Mouse (Mus musculus) heart, postnatal 10 days (tissue): ENCODE data around the gene Timm13. TPM values are rescaled to one million over a fixed set of nuclear protein-coding genes. Genes with fewer than 3 reads are reported as not detected.
A peak's percentile ranks its signal among the peaks of the same experiment; 100 is the strongest.

ENCODE experiments used
- DNase-seq, 2 experiments: peaks; one replicate each; pipeline ENCODE4 v3.0.0; 2021
- intact Hi-C: fragments of 180-260 bp; cut with DNase I; formaldehyde crosslinking; loops from one replicate; pipeline ENCODE4 v1.15.1; 2025
- total RNA-seq, 2 experiments: library from RNA; stranded (reverse); gene quantifications; 2 replicates each; pipeline ENCODE4 v1.2.3; 2021

Gene Timm13
- total RNA-seq, 2 experiments from 2014 or later, result 163 to 175 TPM

- DNase-seq, result peak in 1 of 2 experiments; percentile 68
- intact Hi-C loops, result no loop called here
These were observed 32.7 kb upstream of the Timm13 start for GRCm38 (mm10) chr10:80933421-80933979.

GRCm38 (mm10) chr10:80932700-80933420 lies 32.1 kb upstream of the Timm13 start:
- DNase-seq, result no peak
- intact Hi-C loops, result no loop called here

- peak in 1 of 2 experiments; percentile 50 for DNase-seq
- intact Hi-C loops, result no loop called here
These were observed 31.4 kb upstream of the Timm13 start for GRCm38 (mm10) chr10:80932206-80932605.

- intact Hi-C loops, result no loop called here
- no peak for DNase-seq
These were observed 30.9 kb upstream of the Timm13 start for GRCm38 (mm10) chr10:80931695-80932094.

GRCm38 (mm10) chr10:80931153-80931671 lies 30.4 kb upstream of the Timm13 start:
- peak; percentile 81 to 83 for DNase-seq
- intact Hi-C loops, result no loop called here

- intact Hi-C loops, result no loop called here
- DNase-seq, result peak; percentile 55 to 66
These were observed 29.8 kb upstream of the Timm13 start for GRCm38 (mm10) chr10:80930361-80931152.

GRCm38 (mm10) chr10:80929299-80930226 lies 28.8 kb upstream of the Timm13 start, which contains the start of gene Gadd45b:
TSS of gene Gadd45b (plus strand) at chr10:80930073.
- peak; percentile 99 for DNase-seq
- intact Hi-C loops, result loop anchor here (1.0 to 5.0 kb wide), 3 partner anchors 26 to 248 kb away; partner anchors contain the start of gene Eef2

GRCm38 (mm10) chr10:80928586-80929298 lies 28.0 kb upstream of the Timm13 start:
- intact Hi-C loops, result loop anchor here (1.0 to 5.0 kb wide), 4 partner anchors 27 to 249 kb away; partner anchors contain the start of gene Eef2
- peak; percentile 94 to 95 for DNase-seq

- intact Hi-C loops, result loop anchor here (5.0 kb wide), 1 partner anchor 252 kb away; the partner anchor contains the start of gene Eef2
- no peak for DNase-seq
These were observed 24.7 kb upstream of the Timm13 start for GRCm38 (mm10) chr10:80925472-80925871.

- peak in 1 of 2 experiments; percentile 58 for DNase-seq
- intact Hi-C loops, result no loop called here
These were observed 21.2 kb upstream of the Timm13 start for GRCm38 (mm10) chr10:80921923-80922322.

GRCm38 (mm10) chr10:80917779-80918434 lies 17.1 kb upstream of the Timm13 start, which contains the start of gene Lmnb2:
TSS of gene Lmnb2 (minus strand) at chr10:80918245.
- intact Hi-C loops, result no loop called here
- peak; percentile 74 to 83 for DNase-seq

GRCm38 (mm10) chr10:80917336-80917778 lies 16.6 kb upstream of the Timm13 start:
- no peak for DNase-seq
- intact Hi-C loops, result no loop called here

- intact Hi-C loops, result no loop called here
- no peak for DNase-seq
These were observed 15.0 kb upstream of the Timm13 start for GRCm38 (mm10) chr10:80915736-80916135.

- intact Hi-C loops, result no loop called here
- DNase-seq, result no peak
These were observed 14.5 kb upstream of the Timm13 start for GRCm38 (mm10) chr10:80915260-80915659.

- no peak for DNase-seq
- intact Hi-C loops, result no loop called here
These were observed 13.5 kb upstream of the Timm13 start for GRCm38 (mm10) chr10:80914253-80914656.

- intact Hi-C loops, result no loop called here
- peak in 1 of 2 experiments; percentile 13 for DNase-seq
These were observed 12.7 kb upstream of the Timm13 start for GRCm38 (mm10) chr10:80913364-80914011.

GRCm38 (mm10) chr10:80911891-80912290 lies 11.1 kb upstream of the Timm13 start:
- intact Hi-C loops, result no loop called here
- no peak for DNase-seq

- DNase-seq, result no peak
- intact Hi-C loops, result no loop called here
These were observed 10.6 kb upstream of the Timm13 start for GRCm38 (mm10) chr10:80911354-80911753.
